Mouse (Mus musculus) forebrain, postnatal 0 days (tissue): ENCODE measurements at regions not wholly inside any gene's neighbourhood (a gene's known extent, or its start where the extent isn't known, plus 50 kb on each side); places are given as distances from the start of the nearest gene placed in this dataset.
A peak's percentile ranks its signal among the peaks of the same experiment; 100 is the strongest.

Experiments used
- ATAC-seq: fragments of 200-750 bp; cut with Nextera tagmentation; 2 replicates; pipeline ENCODE4 v1.8.0; 2017; ENCODE audit warnings: mild to moderate bottlenecking, moderate library complexity
- DNase-seq: peaks from one replicate; pipeline ENCODE4 v3.0.0-alpha.2; 2015
- H3K27ac ChIP-seq: fragments of 300-500 bp; sonication (generic); 2 replicates; pipeline ENCODE4 v1.5.1; 2014; ENCODE audit warnings: low read depth, mild to moderate bottlenecking, antibody characterized with exemption, low read length, moderate library complexity, mixed read lengths
- H3K27me3 ChIP-seq: fragments of 300-500 bp; sonication (generic); 2 replicates; pipeline ENCODE4 v1.6.1; 2014; ENCODE audit warnings: mild to moderate bottlenecking, low read length, mixed read lengths; ENCODE audit not compliant: insufficient read depth
- H3K36me3 ChIP-seq: fragments of 300-500 bp; sonication (generic); 2 replicates; pipeline ENCODE4 v1.6.1; 2014; ENCODE audit warnings: mild to moderate bottlenecking, moderate library complexity; ENCODE audit not compliant: insufficient read depth
- H3K4me1 ChIP-seq: fragments of 300-500 bp; sonication (generic); 2 replicates; pipeline ENCODE4 v1.6.1; 2014; ENCODE audit warnings: antibody characterized with exemption; ENCODE audit not compliant: insufficient read depth
- H3K4me2 ChIP-seq: fragments of 300-500 bp; sonication (generic); 2 replicates; pipeline ENCODE4 v1.6.1; 2014; ENCODE audit warnings: low read depth, mild to moderate bottlenecking, moderate library complexity
- H3K4me3 ChIP-seq: fragments of 300-500 bp; sonication (generic); 2 replicates; pipeline ENCODE4 v1.5.1; 2014; ENCODE audit warnings: low read depth, low read length, mixed read lengths
- H3K9ac ChIP-seq: fragments of 300-500 bp; sonication (generic); 2 replicates; pipeline ENCODE4 v1.6.1; 2014; ENCODE audit warnings: mild to moderate bottlenecking
- H3K9me3 ChIP-seq: fragments of 300-500 bp; sonication (generic); 2 replicates; pipeline ENCODE4 v1.6.1; 2016; ENCODE audit warnings: low read length
- CTCF ChIP-seq: sonication (generic); IDR thresholded peaks from 2 replicates; pipeline ENCODE4 v1.5.1; 2016; ENCODE audit warnings: antibody characterized with exemption, control low read depth, low read depth
- WGBS: fragments of 180-500 bp; shearing (Covaris S2); extraction: QIAGEN DNeasy Blood & Tissue Kit; methylation state at CpG from one replicate; pipeline ENCODE4 v1.1.7; 2014; 5-methylcytosine and 5-hydroxymethylcytosine counted together

- peak; percentile 62 for ATAC-seq
These were observed 82.6 kb downstream of the Cpn2 start for GRCm38 (mm10) chr16:30184591-30185265.

GRCm38 (mm10) chr16:30185707-30186106 is 81.6 kb downstream of the Cpn2 start:
- H3K9me3 ChIP-seq, result no peaks in the 10 kb centered on the region
- no peak overlapping the region for H3K9ac ChIP-seq
- 0 out of 2 replicates have a peak, but pooled peaks cover 3% of the 10 kb centered on the region for H3K27me3 ChIP-seq
- no peak overlapping the region for H3K27ac ChIP-seq
- 65% methylated on average over 7 of the region's 7 CpGs for WGBS
- no peak for ATAC-seq
- DNase-seq, result no peak
- no peak overlapping the region for H3K4me2 ChIP-seq
- H3K4me3 ChIP-seq, result no peak overlapping the region
- H3K36me3 ChIP-seq, result no peaks in the 10 kb centered on the region
- H3K4me1 ChIP-seq, result no peaks in the 10 kb centered on the region
- TF ChIP-seq CTCF, result no peak

More at GRCm38 (mm10) chr16:30184591-30185265, 82.6 kb downstream of the Cpn2 start:
- H3K36me3 ChIP-seq, result no peaks in the 10 kb centered on the region
- H3K4me3 ChIP-seq, result no peak overlapping the region
- no peaks in the 10 kb centered on the region for H3K4me1 ChIP-seq
- 0 out of 2 replicates have a peak, but pooled peaks cover 3% of the 10 kb centered on the region for H3K27me3 ChIP-seq
- DNase-seq, result peak; percentile 54
- no peaks in the 10 kb centered on the region for H3K9me3 ChIP-seq
- H3K9ac ChIP-seq, result no peak overlapping the region
- H3K4me2 ChIP-seq, result no peak overlapping the region
- 22% methylated on average over 18 of the region's 18 CpGs for WGBS
- H3K27ac ChIP-seq, result 0 out of 2 replicates have a peak overlapping the region, but pooled peaks have one; percentile 35
- TF ChIP-seq CTCF, result no peak

- no peak for TF ChIP-seq CTCF
- Histone ChIP-seq H3K9me3 (no peaks in the 10 kb centered on the region), H3K4me1 (no peaks in the 10 kb centered on the region), H3K4me2 (no peak overlapping the region), H3K27ac (no peak overlapping the region), H3K4me3 (no peak overlapping the region), H3K9ac (no peak overlapping the region), H3K27me3 (0 out of 2 replicates have a peak, but pooled peaks cover 3% of the 10 kb centered on the region), H3K36me3 (no peaks in the 10 kb centered on the region)
- DNase-seq, result no peak
- WGBS, result 73% methylated on average over 15 of the region's 15 CpGs
- no peak for ATAC-seq
These were observed 81.0 kb downstream of the Cpn2 start for GRCm38 (mm10) chr16:30186201-30186700.

- H3K4me3 ChIP-seq, result no peak overlapping the region
- H3K4me2 ChIP-seq, result no peak overlapping the region
- no peaks in the 10 kb centered on the region for H3K9me3 ChIP-seq
- DNase-seq (no peak), ATAC-seq (no peak)
- 93% methylated on average over 10 of the region's 10 CpGs for WGBS
- H3K36me3 ChIP-seq, result no peaks in the 10 kb centered on the region
- H3K27ac ChIP-seq, result no peak overlapping the region
- H3K9ac ChIP-seq, result no peak overlapping the region
- no peak for TF ChIP-seq CTCF
- 0 out of 2 replicates have a peak, but pooled peaks cover 3% of the 10 kb centered on the region for H3K27me3 ChIP-seq
- no peaks in the 10 kb centered on the region for H3K4me1 ChIP-seq
These were observed 80.5 kb downstream of the Cpn2 start for GRCm38 (mm10) chr16:30186701-30187270.

- H3K4me3 ChIP-seq, result peak overlapping the region; percentile 34
- H3K9me3 ChIP-seq, result no peaks in the 10 kb centered on the region
- ATAC-seq (no peak), DNase-seq (no peak)
- H3K4me1 ChIP-seq, result no peaks in the 10 kb centered on the region
- H3K36me3 ChIP-seq, result no peaks in the 10 kb centered on the region
- peak overlapping the region; percentile 44; the same call in 1 of the 2 replicates for H3K9ac ChIP-seq
- TF ChIP-seq CTCF, result no peak
- no peak overlapping the region for H3K27ac ChIP-seq
- 0 out of 2 replicates have a peak, but pooled peaks cover 3% of the 10 kb centered on the region for H3K27me3 ChIP-seq
- H3K4me2 ChIP-seq, result peak overlapping the region; percentile 56
- WGBS, result 40% methylated on average over 9 of the region's 9 CpGs
These were observed 79.9 kb downstream of the Cpn2 start for GRCm38 (mm10) chr16:30187400-30187799.

GRCm38 (mm10) chr16:30187907-30188414 is 79.3 kb downstream of the Cpn2 start:
- Histone ChIP-seq H3K27me3 (0 out of 2 replicates have a peak, but pooled peaks cover 3% of the 10 kb centered on the region), H3K9me3 (no peaks in the 10 kb centered on the region), H3K4me3 (peak overlapping the region; percentile 34), H3K4me2 (peak overlapping the region; percentile 56), H3K9ac (peak overlapping the region; percentile 44), H3K4me1 (no peaks in the 10 kb centered on the region), H3K27ac (no peak overlapping the region), H3K36me3 (no peaks in the 10 kb centered on the region)
- ATAC-seq (peak; percentile 60), DNase-seq (peak; percentile 84)
- TF ChIP-seq CTCF, result peak; percentile 81
- 1% methylated on average over 26 of the region's 26 CpGs for WGBS
